9 mouse cellular contexts compared by ENCODE assay signal in the genomic region with DNA sequence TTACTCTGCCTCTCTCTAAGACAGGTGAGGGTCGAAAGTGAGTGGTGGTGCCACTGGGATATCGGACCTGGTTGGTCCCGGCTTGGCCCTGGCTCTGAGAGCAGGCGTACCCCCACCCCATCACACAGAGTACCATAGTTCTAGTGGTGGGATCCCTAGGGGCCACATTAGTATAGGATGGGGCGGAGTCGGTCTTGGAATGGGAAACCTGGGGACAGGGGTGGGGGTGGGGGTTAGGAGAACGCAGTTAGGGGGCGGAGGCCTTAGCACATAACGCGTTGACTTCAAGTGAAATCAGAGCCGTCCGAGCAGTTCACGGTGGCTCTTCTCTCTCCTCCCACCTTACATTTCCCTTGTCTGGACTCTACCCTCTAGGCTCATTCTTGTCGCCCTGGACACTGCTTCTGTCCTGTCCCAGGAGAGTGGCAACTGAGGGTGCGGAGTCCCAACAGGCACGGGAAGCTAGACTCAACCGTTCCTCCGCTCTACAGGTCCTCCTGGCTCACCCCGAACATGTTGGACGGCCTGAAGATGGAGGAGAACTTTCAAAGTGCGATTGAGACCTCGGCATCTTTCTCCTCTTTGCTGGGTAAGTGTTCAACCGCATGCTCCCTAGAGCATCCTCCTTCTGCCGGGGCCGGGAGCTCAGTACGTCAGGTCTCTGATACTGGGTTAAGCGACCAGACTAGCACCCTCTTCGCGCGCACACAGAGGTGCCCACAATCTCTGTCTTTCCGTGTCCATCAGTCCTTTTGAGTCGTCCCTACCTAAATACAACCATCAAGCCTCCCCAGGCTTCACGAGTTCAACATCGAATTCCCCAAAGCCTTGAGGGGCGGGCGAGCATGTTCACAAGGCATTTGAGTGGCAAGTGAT. TPM values are rescaled to one million over a fixed set of nuclear protein-coding genes. Genes with fewer than 3 reads are reported as not detected.
DNase-seq lines count a peak whose midpoint lies in the region; ATAC-seq lines count a peak whose summit lies in the region.
"Had no signal": no experiment of that assay in that cellular context is flagged by ENCODE, and none has a peak within 500 bp of the region (broad histone marks: within the 10 kb centered on the region; RNA-seq: fewer than 3 reads in every experiment).

No protein-coding gene starts in this region.

- peaks cover 3% of the 10 kb centered on the region; the same call in 1 of the 2 replicates for H3K9me3 ChIP-seq in kidney, embryonic 14.5 days (ENCODE audit: control insufficient read depth, low read length)
- peaks cover 2% of the 10 kb centered on the region; the same call in 1 of the 2 replicates for H3K9me3 ChIP-seq in embryonic facial prominence, embryonic 13.5 days
- H3K9me3 ChIP-seq in intestine, embryonic 16.5 days (ENCODE audit: control insufficient read depth, low read length) = no peaks in the 10 kb centered on the region
- peaks cover 4% of the 10 kb centered on the region for H3K9me3 ChIP-seq in neural tube, embryonic 13.5 days

- no peak overlapping the region for H3K27ac ChIP-seq in kidney, embryonic 14.5 days (ENCODE audit: low read depth, low read length)
- no peak overlapping the region for H3K27ac ChIP-seq in embryonic facial prominence, embryonic 13.5 days
- H3K27ac ChIP-seq in intestine, embryonic 16.5 days (ENCODE audit: low read length) = no peak overlapping the region
- H3K27ac ChIP-seq in neural tube, embryonic 13.5 days (replicated peaks) = no peak overlapping the region

- peaks cover 78% of the 10 kb centered on the region for H3K27me3 ChIP-seq in kidney, embryonic 14.5 days (ENCODE audit: control insufficient read depth, insufficient read depth, low read length)
- H3K27me3 ChIP-seq in embryonic facial prominence, embryonic 13.5 days = peaks cover 87% of the 10 kb centered on the region
- H3K27me3 ChIP-seq in intestine, embryonic 16.5 days (replicated peaks; ENCODE audit: control insufficient read depth, insufficient read depth, low read length) = peaks cover 73% of the 10 kb centered on the region
- peaks cover 92% of the 10 kb centered on the region for H3K27me3 ChIP-seq in neural tube, embryonic 13.5 days

- H3K36me3 ChIP-seq in kidney, embryonic 14.5 days (ENCODE audit: control insufficient read depth, insufficient read depth, low read length) = no peaks in the 10 kb centered on the region
- H3K36me3 ChIP-seq in embryonic facial prominence, embryonic 13.5 days = no peaks in the 10 kb centered on the region
- no peaks in the 10 kb centered on the region for H3K36me3 ChIP-seq in intestine, embryonic 16.5 days (ENCODE audit: control insufficient read depth, insufficient read depth, low read length)
- H3K36me3 ChIP-seq in neural tube, embryonic 13.5 days = no peaks in the 10 kb centered on the region
- H3K36me3 ChIP-seq: G1E had no signal

- ATAC-seq in kidney, embryonic 14.5 days (ENCODE audit: low FRiP score, low TSS enrichment) = peak; percentile 54
- peak; percentile 68 for ATAC-seq in embryonic facial prominence, embryonic 13.5 days (ENCODE audit: insufficient number of reproducible peaks, insufficient read depth, low FRiP score, low TSS enrichment, low read depth)
- ATAC-seq in intestine, embryonic 16.5 days = peak; percentile 20
- peak; percentile 70 for ATAC-seq in neural tube, embryonic 13.5 days (ENCODE audit: low read depth)

- no peak for DNase-seq in kidney, postnatal 36 days
- DNase-seq in thymus, postnatal 36 days = no peak
- DNase-seq in natural killer cell, adult 2 months (ENCODE audit: low spot score in 2 of 2) = no peak
- DNase-seq in right cerebral cortex, postnatal 25 days = no peak

- H3K4me2 ChIP-seq in kidney, embryonic 14.5 days (replicated peaks; ENCODE audit: low read depth, low read length) = peak overlapping the region; percentile 87
- peak overlapping the region; percentile 95 for H3K4me2 ChIP-seq in embryonic facial prominence, embryonic 13.5 days
- peak overlapping the region; percentile 97 for H3K4me2 ChIP-seq in intestine, embryonic 16.5 days (ENCODE audit: low read depth, low read length)
- peak overlapping the region; percentile 69 for H3K4me2 ChIP-seq in neural tube, embryonic 13.5 days

- peak overlapping the region; percentile 47 for H3K4me3 ChIP-seq in kidney, embryonic 14.5 days (ENCODE audit: low read length)
- H3K4me3 ChIP-seq in embryonic facial prominence, embryonic 13.5 days = peak overlapping the region; percentile 59
- peak overlapping the region; percentile 59 for H3K4me3 ChIP-seq in intestine, embryonic 16.5 days (ENCODE audit: low read length)
- H3K4me3 ChIP-seq in neural tube, embryonic 13.5 days = peak overlapping the region; percentile 41

- H3K4me1 ChIP-seq in kidney, embryonic 14.5 days (ENCODE audit: control insufficient read depth, insufficient read depth, low read length) = peaks cover 11% of the 10 kb centered on the region; the same call in 1 of the 2 replicates
- peaks cover 22% of the 10 kb centered on the region for H3K4me1 ChIP-seq in embryonic facial prominence, embryonic 13.5 days
- peaks cover 18% of the 10 kb centered on the region for H3K4me1 ChIP-seq in intestine, embryonic 16.5 days (ENCODE audit: control insufficient read depth, insufficient read depth, low read length)
- H3K4me1 ChIP-seq in neural tube, embryonic 13.5 days (replicated peaks) = peaks cover 24% of the 10 kb centered on the region

- 1% methylated on average over 36 of the region's 36 CpGs for WGBS in kidney, embryonic 14.5 days
- whole genome bisulfite sequencing in embryonic facial prominence, embryonic 13.5 days = 2% methylated on average over 36 of the region's 36 CpGs
- WGBS in intestine, embryonic 16.5 days = 2% methylated on average over 36 of the region's 36 CpGs
- under 1% methylated on average over 36 of the region's 36 CpGs for WGBS in neural tube, embryonic 13.5 days

- no peak overlapping the region for H3K9ac ChIP-seq in kidney, embryonic 14.5 days (ENCODE audit: low read depth, low read length)
- peak overlapping the region; percentile 71; the same call in 1 of the 2 replicates for H3K9ac ChIP-seq in embryonic facial prominence, embryonic 13.5 days
- peak overlapping the region; percentile 56; the same call in 1 of the 2 replicates for H3K9ac ChIP-seq in intestine, embryonic 16.5 days (ENCODE audit: low read depth, low read length)
- H3K9ac ChIP-seq in neural tube, embryonic 13.5 days = peak overlapping the region; percentile 56; the same call in 1 of the 2 replicates

RNA-seq across cellular contexts. Expression of a gene that starts 0.5 kb away (rescaled TPM):
- 0.06 TPM in 1 of 2 replicates, not detected in the other for polyA plus RNA-seq in kidney, embryonic 14.5 days (2014; fragmentation: Nextera tagmentation; extraction: Ambion mirVana)
- 0.63 and 0.76 TPM in 2 replicates for polyA plus RNA-seq in embryonic facial prominence, embryonic 13.5 days (2015; fragmentation: Nextera tagmentation; extraction: Ambion mirVana)
- polyA plus RNA-seq in intestine, embryonic 16.5 days (2015; fragmentation: Nextera tagmentation; extraction: Ambion mirVana) = 0.54 and 0.56 TPM in 2 replicates
- polyA plus RNA-seq in neural tube, embryonic 13.5 days (2015; fragmentation: Nextera tagmentation; extraction: Ambion mirVana) = 0.85 and 1.2 TPM in 2 replicates
- polyA plus RNA-seq: G1E had no signal

Comparison
In these comparisons a context has a peak if more than half of its experiments do, and no peak if none do; other contexts are left out.
1. ATAC-seq: peak in every context shown above with its lines; median percentile 70 in neural tube, embryonic 13.5 days; 68 in embryonic facial prominence, embryonic 13.5 days; 54 in kidney, embryonic 14.5 days; 20 in intestine, embryonic 16.5 days.